Comparison of ENCODE assay signal across 18 mouse cellular contexts in the genomic region with DNA sequence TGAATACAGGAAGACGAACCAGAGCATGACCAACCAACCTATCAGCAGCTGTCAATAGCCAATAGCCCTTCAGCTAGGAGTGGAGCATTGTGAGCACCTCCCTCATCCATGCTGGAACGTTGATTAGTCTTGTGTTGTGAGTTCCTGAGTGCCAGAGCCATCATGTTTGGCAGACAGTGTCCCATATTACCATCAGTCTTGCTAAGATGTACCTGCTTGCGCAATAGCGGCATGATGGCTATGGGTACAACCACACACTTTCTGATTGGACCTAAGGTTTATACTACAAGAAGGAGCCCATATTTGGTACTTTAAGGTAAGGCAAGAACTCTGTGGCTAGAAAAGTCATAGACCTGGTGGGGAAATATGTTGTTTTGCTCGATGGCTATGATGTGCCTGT.
"Had no signal": no experiment of that assay in that cellular context is flagged by ENCODE, and none has a peak within 500 bp of the region (broad histone marks: within the 10 kb centered on the region; RNA-seq: fewer than 3 reads in every experiment).

No protein-coding gene starts in this region.

- H3K4me3 ChIP-seq: midbrain, embryonic 10.5 days; midbrain, embryonic 12.5 days; myocyte; neural tube, embryonic 13.5 days; neural tube, embryonic 15.5 days had no signal

- H3K9me3 ChIP-seq: midbrain, embryonic 12.5 days; neural tube, embryonic 13.5 days; neural tube, embryonic 15.5 days had no signal

- H3K27ac ChIP-seq: midbrain, embryonic 10.5 days; midbrain, embryonic 12.5 days; neural tube, embryonic 13.5 days; neural tube, embryonic 15.5 days had no signal

- DNase-seq: lung, embryonic 14.5 days; lung, postnatal 10 days; lung, postnatal 4 days; midbrain, embryonic 14.5 days; retina, postnatal 1 day; right cerebral cortex, adult 18-20 months; right cerebral cortex, postnatal 25 days; right cerebral cortex, postnatal 4 days; spleen, adult 18-20 months; thymus, adult 18-20 months; thymus, postnatal 14 days; thymus, postnatal 36 days had no signal

- H3K4me1 ChIP-seq: midbrain, embryonic 10.5 days; midbrain, embryonic 12.5 days; neural tube, embryonic 13.5 days; neural tube, embryonic 15.5 days had no signal

- H3K4me2 ChIP-seq: lung, embryonic 14.5 days; midbrain, embryonic 12.5 days; neural tube, embryonic 13.5 days; neural tube, embryonic 15.5 days had no signal

- H3K36me3 ChIP-seq: midbrain, embryonic 10.5 days; midbrain, embryonic 12.5 days; neural tube, embryonic 13.5 days had no signal

- ATAC-seq: midbrain, embryonic 16.5 days had no signal

- H3K9ac ChIP-seq: lung, embryonic 14.5 days; midbrain, embryonic 12.5 days; neural tube, embryonic 13.5 days; neural tube, embryonic 15.5 days had no signal

- H3K27me3 ChIP-seq: midbrain, embryonic 12.5 days; neural tube, embryonic 13.5 days; neural tube, embryonic 15.5 days had no signal
